Mouse (Mus musculus) heart, embryonic 16.5 days (tissue): ENCODE results near the gene Cblc. TPM values are rescaled to one million over a fixed set of nuclear protein-coding genes. Genes with fewer than 3 reads are reported as not detected.
A peak's percentile ranks its signal among the peaks of the same experiment; 100 is the strongest.

ENCODE experiments used
- ATAC-seq: fragments of 200-750 bp; cut with Nextera tagmentation; replicated peaks from 2 replicates; pipeline ENCODE4 v1.8.0; 2017; ENCODE audit warnings: moderate number of reproducible peaks; ENCODE audit not compliant: insufficient read depth, low FRiP score; ENCODE audit errors: extremely low read depth
- H3K27ac ChIP-seq: fragments of 300-500 bp; sonication (generic); 2 replicates; pipeline ENCODE4 v1.5.1; 2014; ENCODE audit warnings: mild to moderate bottlenecking, low read length, control low read depth, moderate library complexity
- H3K27me3 ChIP-seq: fragments of 300-500 bp; sonication (generic); 2 replicates; pipeline ENCODE4 v1.6.1; 2014; ENCODE audit warnings: low read length, mixed read lengths; ENCODE audit not compliant: control insufficient read depth, insufficient read depth
- H3K36me3 ChIP-seq: fragments of 300-500 bp; sonication (generic); 2 replicates; pipeline ENCODE4 v1.6.1; 2014; ENCODE audit not compliant: control insufficient read depth, insufficient read depth
- H3K4me1 ChIP-seq: fragments of 300-500 bp; sonication (generic); 2 replicates; pipeline ENCODE4 v1.6.1; 2014; ENCODE audit warnings: low read length, mixed read lengths; ENCODE audit not compliant: control insufficient read depth, insufficient read depth
- H3K4me2 ChIP-seq: fragments of 300-500 bp; sonication (generic); 2 replicates; pipeline ENCODE4 v1.6.1; 2014; ENCODE audit warnings: low read depth, mild to moderate bottlenecking, control low read depth, low read length
- H3K4me3 ChIP-seq: fragments of 300-500 bp; sonication (generic); 2 replicates; pipeline ENCODE4 v1.5.1; 2014; ENCODE audit warnings: mild to moderate bottlenecking, control low read depth, low read length
- H3K9ac ChIP-seq: fragments of 300-500 bp; sonication (generic); 2 replicates; pipeline ENCODE4 v1.6.1; 2014; ENCODE audit warnings: low read length, control low read depth
- H3K9me3 ChIP-seq: fragments of 300-500 bp; sonication (generic); replicated peaks from 2 replicates; pipeline ENCODE4 v1.6.1; 2016; ENCODE audit warnings: low read length; ENCODE audit not compliant: control insufficient read depth
- WGBS: fragments of 180-500 bp; shearing (Covaris S2); extraction: QIAGEN DNeasy Blood & Tissue Kit; methylation state at CpG from one replicate; pipeline ENCODE4 v1.1.7; 2014; 5-methylcytosine and 5-hydroxymethylcytosine counted together
- polyA plus RNA-seq: library from polyadenylated mRNA; unstranded; fragments of >200 nt; fragmentation: Nextera tagmentation; extraction: Ambion mirVana; gene quantifications from 2 replicates; pipeline ENCODE4 v1.2.1, GENCODE M21; 2015

Gene Cblc
- polyA plus RNA-seq, 1 experiment from 2014 or later, result 1.2 TPM

- ATAC-seq, result no peak
- peak overlapping the region; percentile 71 for H3K4me3 ChIP-seq
- H3K4me1 ChIP-seq, result peaks cover 56% of the 10 kb centered on the region
- no peak overlapping the region for H3K9ac ChIP-seq
- peak overlapping the region; percentile 56 for H3K27ac ChIP-seq
- H3K9me3 ChIP-seq, result no peaks in the 10 kb centered on the region
- no peaks in the 10 kb centered on the region for H3K36me3 ChIP-seq
- no peaks in the 10 kb centered on the region for H3K27me3 ChIP-seq
- H3K4me2 ChIP-seq, result peak overlapping the region; percentile 85
- WGBS, result 34% methylated on average over 6 of the region's 6 CpGs
These were observed 50.0 kb downstream of the Cblc start for GRCm38 (mm10) chr7:19746426-19747201.

- no peaks in the 10 kb centered on the region for H3K27me3 ChIP-seq
- ATAC-seq, result no peak
- H3K9ac ChIP-seq, result no peak overlapping the region
- H3K4me1 ChIP-seq, result peaks cover 59% of the 10 kb centered on the region
- 47% methylated on average over 8 of the region's 10 CpGs for WGBS
- H3K4me2 ChIP-seq, result no peak overlapping the region
- H3K27ac ChIP-seq, result no peak overlapping the region
- 0 out of 2 replicates have a peak, but pooled peaks cover under 1% of the 10 kb centered on the region for H3K36me3 ChIP-seq
- H3K4me3 ChIP-seq, result no peak overlapping the region
- H3K9me3 ChIP-seq, result no peaks in the 10 kb centered on the region
These were observed 50.6 kb downstream of the Cblc start for GRCm38 (mm10) chr7:19745971-19746370.

GRCm38 (mm10) chr7:19744590-19745385, 51.8 kb downstream of the Cblc start:
- H3K9me3 ChIP-seq, result no peaks in the 10 kb centered on the region
- H3K9ac ChIP-seq, result peak overlapping the region; percentile 47
- peak overlapping the region; percentile 38 for H3K4me2 ChIP-seq
- peak overlapping the region; percentile 67 for H3K27ac ChIP-seq
- no peak overlapping the region for H3K4me3 ChIP-seq
- no peaks in the 10 kb centered on the region for H3K27me3 ChIP-seq
- 26% methylated on average over 14 of the region's 14 CpGs for WGBS
- peaks cover 6% of the 10 kb centered on the region for H3K36me3 ChIP-seq
- H3K4me1 ChIP-seq, result peaks cover 51% of the 10 kb centered on the region
- peak; percentile 46 for ATAC-seq

GRCm38 (mm10) chr7:19743791-19744190, 52.8 kb downstream of the Cblc start:
- H3K9ac ChIP-seq, result no peak overlapping the region
- no peaks in the 10 kb centered on the region for H3K9me3 ChIP-seq
- H3K27ac ChIP-seq, result no peak overlapping the region
- no peak overlapping the region for H3K4me2 ChIP-seq
- WGBS, result 76% methylated on average over 6 of the region's 6 CpGs
- H3K36me3 ChIP-seq, result peaks cover 6% of the 10 kb centered on the region
- peaks cover 51% of the 10 kb centered on the region for H3K4me1 ChIP-seq
- no peak overlapping the region for H3K4me3 ChIP-seq
- ATAC-seq, result no peak
- no peaks in the 10 kb centered on the region for H3K27me3 ChIP-seq

GRCm38 (mm10) chr7:19742468-19742867, 54.1 kb downstream of the Cblc start:
- peaks cover 14% of the 10 kb centered on the region for H3K36me3 ChIP-seq
- 52% methylated on average over 5 of the region's 5 CpGs for WGBS
- H3K4me3 ChIP-seq, result no peak overlapping the region
- peaks cover 41% of the 10 kb centered on the region for H3K4me1 ChIP-seq
- ATAC-seq, result no peak
- no peaks in the 10 kb centered on the region for H3K9me3 ChIP-seq
- H3K9ac ChIP-seq, result no peak overlapping the region
- H3K27ac ChIP-seq, result no peak overlapping the region
- no peak overlapping the region for H3K4me2 ChIP-seq
- no peaks in the 10 kb centered on the region for H3K27me3 ChIP-seq

GRCm38 (mm10) chr7:19741329-19742031, 55.1 kb downstream of the Cblc start:
- H3K9ac ChIP-seq, result no peak overlapping the region
- H3K36me3 ChIP-seq, result peaks cover 20% of the 10 kb centered on the region
- no peak for ATAC-seq
- no peaks in the 10 kb centered on the region for H3K9me3 ChIP-seq
- WGBS, result 34% methylated on average over 8 of the region's 8 CpGs
- no peak overlapping the region for H3K4me3 ChIP-seq
- no peaks in the 10 kb centered on the region for H3K27me3 ChIP-seq
- no peak overlapping the region for H3K4me2 ChIP-seq
- peak overlapping the region; percentile 38 for H3K27ac ChIP-seq
- H3K4me1 ChIP-seq, result peaks cover 31% of the 10 kb centered on the region

GRCm38 (mm10) chr7:19740269-19740668, 56.3 kb downstream of the Cblc start:
- ATAC-seq, result no peak
- H3K27ac ChIP-seq, result no peak overlapping the region
- WGBS, result 78% methylated on average over 11 of the region's 11 CpGs
- no peak overlapping the region for H3K4me2 ChIP-seq
- H3K27me3 ChIP-seq, result no peaks in the 10 kb centered on the region
- H3K9me3 ChIP-seq, result no peaks in the 10 kb centered on the region
- H3K36me3 ChIP-seq, result peaks cover 24% of the 10 kb centered on the region
- H3K4me1 ChIP-seq, result peaks cover 23% of the 10 kb centered on the region
- H3K9ac ChIP-seq, result no peak overlapping the region
- H3K4me3 ChIP-seq, result no peak overlapping the region

- H3K9me3 ChIP-seq, result no peaks in the 10 kb centered on the region
- no peak overlapping the region for H3K4me3 ChIP-seq
- H3K4me2 ChIP-seq, result no peak overlapping the region
- no peaks in the 10 kb centered on the region for H3K27me3 ChIP-seq
- whole genome bisulfite sequencing, result 91% methylated on average over 3 of the region's 3 CpGs
- no peak for ATAC-seq
- peaks cover 11% of the 10 kb centered on the region for H3K4me1 ChIP-seq
- H3K36me3 ChIP-seq, result peaks cover 27% of the 10 kb centered on the region
- H3K9ac ChIP-seq, result no peak overlapping the region
- no peak overlapping the region for H3K27ac ChIP-seq
These were observed 57.8 kb downstream of the Cblc start for GRCm38 (mm10) chr7:19738771-19739170.
